Mouse (Mus musculus) hematopoietic stem cell, adult 5-6 weeks (primary cell): ENCODE results near the gene Gpr87. TPM values are rescaled to one million over a fixed set of nuclear protein-coding genes. Genes with fewer than 3 reads are reported as not detected.
"Not testable (repeated sequence)": the region's sequence is repeated elsewhere in the genome, so short reads cannot be mapped to it uniquely, and the experiment has no call there.

Experiments used
- ATAC-seq, 2 experiments: fragments of 125-278 bp in 1 of 2; replicated peaks in 1 of 2; 2 replicates each; pipeline ENCODE4 v1.8.0; 2016 to 2017; ENCODE audit warnings: inconsistent platforms in 2 of 2, mild to moderate bottlenecking in 2 of 2, moderate number of reproducible peaks in 2 of 2, low read depth in 1 of 2, moderate TSS enrichment in 1 of 2; ENCODE audit not compliant: low FRiP score in 2 of 2, poor library complexity in 2 of 2, severe bottlenecking in 2 of 2, insufficient read depth in 1 of 2, low TSS enrichment in 1 of 2
- total RNA-seq: library from RNA; stranded (forward); fragments of 172-1452, 232-1000 nt; gene quantifications from 2 replicates; pipeline ENCODE4 v1.2.3, GENCODE M21; 2017

Gene Gpr87
- total RNA-seq, 1 experiment from 2014 or later = not detected

GRCm38 (mm10) chr3:59155404-59155803 is 39.5 kb downstream of the Gpr87 start:
- ATAC-seq = no peak

- peak; percentile 32 to 55; a peak in 2 of 4 replicates for ATAC-seq
Measured at GRCm38 (mm10) chr3:59154888-59155287, 40.0 kb downstream of the Gpr87 start.

- peak; percentile 58 to 70 for ATAC-seq
Measured at GRCm38 (mm10) chr3:59153424-59153823, 41.5 kb downstream of the Gpr87 start, which contains the start of gene P2ry14. TSS of gene P2ry14 (minus strand) at chr3:59153618.

GRCm38 (mm10) chr3:59150624-59151023 is 44.3 kb downstream of the Gpr87 start:
- ATAC-seq = no peak

GRCm38 (mm10) chr3:59149646-59150045 is 45.3 kb downstream of the Gpr87 start:
- ATAC-seq = no peak

- no peak for ATAC-seq
Measured at GRCm38 (mm10) chr3:59145194-59145593, 49.7 kb downstream of the Gpr87 start.

GRCm38 (mm10) chr3:59141507-59142305 is 53.2 kb downstream of the Gpr87 start:
- ATAC-seq = no peak

GRCm38 (mm10) chr3:59140941-59141340 is 54.0 kb downstream of the Gpr87 start:
- ATAC-seq = not testable (repeated sequence)

- no peak for ATAC-seq
Measured at GRCm38 (mm10) chr3:59140115-59140514, 54.8 kb downstream of the Gpr87 start.

- no peak for ATAC-seq
Measured at GRCm38 (mm10) chr3:59139651-59140051, 55.3 kb downstream of the Gpr87 start.

GRCm38 (mm10) chr3:59138946-59139468 is 55.9 kb downstream of the Gpr87 start:
- no peak for ATAC-seq

GRCm38 (mm10) chr3:59135911-59136653 is 58.8 kb downstream of the Gpr87 start:
- ATAC-seq = no peak

- ATAC-seq = peak; percentile 73 to 76
Measured at GRCm38 (mm10) chr3:59133189-59133588, 61.7 kb downstream of the Gpr87 start.

- 0 out of 4 replicates have a peak, but pooled peaks have one; percentile 4 to 14 for ATAC-seq
Measured at GRCm38 (mm10) chr3:59131966-59132365, 62.9 kb downstream of the Gpr87 start.

- no peak for ATAC-seq
Measured at GRCm38 (mm10) chr3:59131081-59131480, 63.8 kb downstream of the Gpr87 start.

- peak; percentile 54 for ATAC-seq
Measured at GRCm38 (mm10) chr3:59130431-59130830, 64.5 kb downstream of the Gpr87 start.

GRCm38 (mm10) chr3:59129547-59129946 is 65.4 kb downstream of the Gpr87 start:
- ATAC-seq = no peak
